Mouse (Mus musculus) ovary, postnatal 14 days (tissue): ENCODE measurements around the gene Coro1b.

Experiments
- DNase-seq: peaks from one replicate; pipeline ENCODE4 v3.0.0; 2022; ENCODE audit warnings: low spot score

Gene Coro1b

DNA sequence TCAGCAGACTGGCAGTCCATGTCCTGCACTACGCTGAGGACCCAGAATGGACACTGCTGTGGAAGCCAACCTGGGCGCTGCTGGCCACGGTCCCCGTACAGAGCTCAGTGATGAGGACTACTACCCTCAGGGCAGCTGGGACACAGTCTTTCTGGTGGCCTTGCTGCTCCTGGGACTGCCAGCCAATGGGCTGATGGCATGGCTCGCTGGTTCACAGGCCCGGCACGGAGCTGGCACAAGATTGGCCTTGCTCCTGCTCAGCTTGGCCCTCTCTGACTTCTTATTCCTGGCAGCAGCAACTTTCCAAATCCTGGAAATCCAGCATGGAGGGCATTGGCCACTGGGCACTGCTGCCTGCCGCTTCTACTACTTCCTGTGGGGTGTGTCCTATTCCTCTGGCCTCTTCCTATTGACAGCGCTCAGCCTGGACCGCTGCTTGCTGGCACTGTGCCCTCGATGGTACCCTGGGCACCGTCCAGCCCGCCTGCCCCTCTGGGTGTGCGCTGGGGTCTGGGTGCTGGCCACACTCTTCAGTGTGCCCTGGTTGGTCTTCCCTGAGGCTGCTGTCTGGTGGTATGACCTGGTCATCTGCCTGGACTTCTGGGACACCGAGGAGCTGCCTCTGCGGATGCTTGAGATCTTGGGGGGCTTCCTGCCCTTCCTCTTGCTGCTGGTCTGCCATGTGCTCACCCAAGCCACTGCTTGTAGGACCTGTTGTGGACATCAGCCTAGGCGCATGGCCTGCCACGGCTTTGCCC is 5.8 kb upstream of the Coro1b start:
- DNase-seq: no peak

GRCm38 (mm10) chr19:4143759-4144268 is 4.6 kb upstream of the Coro1b start, which contains the start of gene Cabp4:
Cabp4 (minus strand) TSS chr19:4144033.
- DNase-seq: no peak

- DNase-seq: no peak
Observed at GRCm38 (mm10) chr19:4144550-4145498, 3.6 kb upstream of the Coro1b start.

DNA sequence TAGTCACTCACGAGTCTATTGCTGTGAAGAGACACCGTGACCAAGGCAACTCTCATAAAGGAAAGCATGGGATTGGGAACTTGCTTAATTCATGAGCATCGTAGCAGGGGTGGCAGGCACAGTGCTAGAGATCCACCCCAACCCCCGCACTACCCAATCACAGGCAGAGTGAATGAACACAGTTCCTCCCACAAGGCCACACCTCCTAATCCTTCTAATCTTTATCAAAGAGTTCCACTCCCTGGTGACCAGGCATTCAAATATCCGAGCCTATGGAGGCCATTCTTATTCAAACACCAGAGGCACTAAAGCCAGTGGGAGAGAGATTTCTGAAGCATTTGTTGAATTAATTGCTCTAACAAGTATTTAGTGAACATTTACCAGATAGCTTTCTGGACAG is 2.5 kb upstream of the Coro1b start:
- DNase-seq: no peak

- no peak for DNase-seq
Observed at GRCm38 (mm10) chr19:4146366-4147021, 1.9 kb upstream of the Coro1b start.

GRCm38 (mm10) chr19:4147022-4147405 is 1.4 kb upstream of the Coro1b start:
- no peak for DNase-seq

- no peak for DNase-seq
Observed at GRCm38 (mm10) chr19:4147782-4148490, 483 bp upstream of the Coro1b start.

GRCm38 (mm10) chr19:4148819-4149218 is 400 bp downstream of the Coro1b start:
- DNase-seq: no peak

GRCm38 (mm10) chr19:4149283-4149682 is 864 bp downstream of the Coro1b start:
- no peak for DNase-seq

GRCm38 (mm10) chr19:4149764-4150461 is 1.5 kb downstream of the Coro1b start:
- no peak for DNase-seq

- no peak for DNase-seq
Observed at GRCm38 (mm10) chr19:4150567-4151487, 2.4 kb downstream of the Coro1b start.

GRCm38 (mm10) chr19:4151488-4151860 is 3.1 kb downstream of the Coro1b start:
- no peak for DNase-seq

- DNase-seq: no peak
Observed at GRCm38 (mm10) chr19:4151898-4152297, 3.5 kb downstream of the Coro1b start.

DNA sequence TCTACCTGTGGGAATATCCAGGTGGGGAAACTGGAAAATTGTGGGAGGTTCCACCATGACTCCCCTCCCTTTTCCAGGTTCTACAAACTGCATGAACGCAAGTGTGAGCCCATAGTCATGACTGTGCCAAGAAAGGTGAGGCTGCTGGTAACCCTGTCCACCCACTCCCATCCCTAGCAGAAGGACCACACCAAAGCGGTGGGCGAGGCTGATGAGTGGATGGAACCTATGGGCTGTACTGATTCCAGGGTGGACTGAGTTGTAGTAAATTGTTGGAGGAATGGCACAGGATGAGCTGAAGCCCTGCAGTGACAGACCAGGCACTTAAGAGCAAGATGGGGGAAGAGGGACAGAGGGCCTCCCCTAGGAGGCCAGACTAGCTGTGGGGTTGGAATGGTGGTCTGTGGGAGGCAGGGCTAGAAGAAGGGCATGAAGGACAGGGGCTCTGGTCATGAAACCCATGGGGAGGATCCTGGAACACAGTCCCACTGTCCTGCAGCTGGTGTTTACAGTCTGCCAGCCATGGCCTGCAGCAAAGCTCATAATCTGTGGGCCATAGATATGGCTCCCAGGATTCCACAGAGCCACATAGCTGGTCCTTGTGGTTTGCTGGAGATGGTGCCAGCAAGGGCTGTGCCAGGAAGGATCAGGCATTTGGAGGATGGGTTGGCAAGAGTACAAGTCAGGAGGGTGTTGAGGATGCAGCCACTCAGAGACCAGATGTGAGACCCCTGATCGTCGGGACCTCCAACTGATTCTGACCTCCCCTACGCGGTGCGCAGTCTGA is 4.2 kb downstream of the Coro1b start:
- no peak for DNase-seq

GRCm38 (mm10) chr19:4153232-4153654 is 4.8 kb downstream of the Coro1b start, which contains the start of gene Ptprcap:
Ptprcap (plus strand) TSS chr19:4153604.
- no peak for DNase-seq

GRCm38 (mm10) chr19:4154437-4155222 is 6.2 kb downstream of the Coro1b start:
- no peak for DNase-seq

DNA sequence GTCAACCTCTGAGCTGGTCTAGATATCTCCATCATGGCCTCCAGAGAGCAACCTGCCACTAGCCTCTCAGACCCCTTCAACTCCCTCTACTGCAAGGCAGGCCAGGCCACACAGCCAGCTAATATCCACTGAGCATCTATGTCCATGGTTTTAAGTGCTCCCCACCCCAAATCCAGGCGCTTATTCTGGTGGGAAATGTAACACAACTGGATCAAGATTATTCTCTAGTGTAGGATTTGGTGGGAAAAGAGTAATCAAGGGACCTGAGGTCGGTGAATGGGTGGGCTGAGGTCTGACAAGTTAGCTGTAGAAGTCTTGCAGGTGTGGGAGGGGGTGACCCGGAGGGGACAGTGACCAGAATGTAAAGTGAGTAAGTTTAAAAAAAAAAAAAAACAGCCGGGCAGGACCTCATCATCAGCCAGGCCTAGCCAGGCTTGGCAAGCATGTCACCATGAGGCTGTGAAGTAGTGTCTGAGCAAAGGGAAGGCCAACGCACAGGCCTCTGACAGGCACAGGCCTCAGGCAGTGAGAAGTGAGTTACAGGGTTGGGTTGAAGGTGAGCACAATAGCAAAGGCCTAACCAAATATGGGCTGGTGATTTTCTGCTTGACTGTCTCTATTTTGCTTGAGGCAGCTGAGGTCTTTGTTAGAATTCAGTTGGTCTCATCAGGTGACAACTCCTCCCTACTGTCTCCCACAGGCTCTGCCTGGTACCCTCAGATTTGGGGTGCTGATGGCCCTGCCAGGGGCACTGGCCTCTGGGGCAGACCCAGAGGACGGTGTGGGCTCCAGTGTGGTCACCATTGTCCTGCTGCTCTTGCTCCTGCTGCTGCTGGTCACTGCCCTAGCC is 7.0 kb downstream of the Coro1b start:
- DNase-seq: no peak
